Mouse (Mus musculus) midbrain, postnatal 0 days (tissue): ENCODE results near the gene Sytl1. TPM values are rescaled to one million over a fixed set of nuclear protein-coding genes. Genes with fewer than 3 reads are reported as not detected.

ENCODE experiments used
- ATAC-seq: fragments of 200-750 bp; cut with Nextera tagmentation; 2 replicates; pipeline ENCODE4 v1.8.0; 2017; ENCODE audit warnings: moderate number of reproducible peaks, mild to moderate bottlenecking, moderate TSS enrichment, moderate library complexity; ENCODE audit not compliant: low FRiP score
- DNase-seq: peaks from one replicate; pipeline ENCODE4 v3.0.0-alpha.2; 2015; ENCODE audit warnings: low spot score
- H3K27ac ChIP-seq: fragments of 300-500 bp; sonication (generic); 2 replicates; pipeline ENCODE4 v1.5.1; 2014; ENCODE audit warnings: low read depth, mild to moderate bottlenecking, low read length, mixed read lengths
- H3K27me3 ChIP-seq: fragments of 300-500 bp; sonication (generic); 2 replicates; pipeline ENCODE4 v1.6.1; 2014; ENCODE audit warnings: low read length, control low read depth, mixed read lengths; ENCODE audit not compliant: insufficient read depth
- H3K36me3 ChIP-seq: fragments of 300-500 bp; sonication (generic); 2 replicates; pipeline ENCODE4 v1.6.1; 2014; ENCODE audit warnings: low read length, control low read depth, mixed read lengths; ENCODE audit not compliant: insufficient read depth
- H3K4me1 ChIP-seq: fragments of 300-500 bp; sonication (generic); 2 replicates; pipeline ENCODE4 v1.6.1; 2014; ENCODE audit warnings: mild to moderate bottlenecking, control low read depth, antibody characterized with exemption, low read length, mixed read lengths; ENCODE audit not compliant: insufficient read depth
- H3K4me2 ChIP-seq: fragments of 300-500 bp; sonication (generic); 2 replicates; pipeline ENCODE4 v1.6.1; 2014; ENCODE audit warnings: low read depth, mild to moderate bottlenecking, low read length, mixed read lengths; ENCODE audit not compliant: poor library complexity, severe bottlenecking
- H3K4me3 ChIP-seq: fragments of 300-500 bp; sonication (generic); 2 replicates; pipeline ENCODE4 v1.5.1; 2014; ENCODE audit warnings: low read depth, mild to moderate bottlenecking, low read length, moderate library complexity
- H3K9ac ChIP-seq: fragments of 300-500 bp; sonication (generic); replicated peaks from 2 replicates; pipeline ENCODE4 v1.6.1; 2014; ENCODE audit warnings: mild to moderate bottlenecking, low read length, moderate library complexity, mixed read lengths; ENCODE audit not compliant: poor library complexity, severe bottlenecking
- H3K9me3 ChIP-seq: fragments of 300-500 bp; sonication (generic); 2 replicates; pipeline ENCODE4 v1.6.1; 2016; ENCODE audit warnings: low read length, control low read depth
- CTCF ChIP-seq: IDR thresholded peaks from 2 replicates; pipeline ENCODE4 v1.5.1; 2016; ENCODE audit warnings: antibody characterized with exemption, mild to moderate bottlenecking
- WGBS: fragments of 180-500 bp; shearing (Covaris S2); extraction: QIAGEN DNeasy Blood & Tissue Kit; methylation state at CpG from one replicate; pipeline ENCODE4 v1.1.7; 2014; 5-methylcytosine and 5-hydroxymethylcytosine counted together
- polyA plus RNA-seq: library from polyadenylated mRNA; unstranded; fragments of >200 nt; fragmentation: Nextera tagmentation; extraction: Ambion mirVana; gene quantifications from 2 replicates; pipeline ENCODE4 v1.2.1, GENCODE M21; 2015
- total RNA-seq: library from RNA; depleted of rRNA; stranded (reverse); fragments of >200 nt; gene quantifications from 2 replicates; pipeline ENCODE4 v1.2.3, GENCODE M21; 2014

The Sytl1 gene
- total and polyA plus RNA-seq, 2 experiments from 2014 or later: 0.21 to 1.6 TPM

GRCm38 (mm10) chr4:133250609-133251008 is 12.3 kb downstream of the Sytl1 start:
- Histone ChIP-seq H3K9me3 (no peaks in the 10 kb centered on the region), H3K4me1 (no peaks in the 10 kb centered on the region; the same call in 1 of the 2 replicates), H3K36me3 (no peaks in the 10 kb centered on the region), H3K4me2 (peak overlapping the region; percentile 48), H3K4me3 (peak overlapping the region; percentile 26; the same call in 1 of the 2 replicates), H3K27me3 (peaks cover 51% of the 10 kb centered on the region), H3K27ac (no peak overlapping the region), H3K9ac (0 out of 2 replicates have a peak overlapping the region, but pooled peaks have one; percentile 29)
- no peak for ATAC-seq
- peak; percentile 58 for DNase-seq
- WGBS: 4% methylated on average over 22 of the region's 22 CpGs
- TF ChIP-seq CTCF: peak; percentile 81

DNA sequence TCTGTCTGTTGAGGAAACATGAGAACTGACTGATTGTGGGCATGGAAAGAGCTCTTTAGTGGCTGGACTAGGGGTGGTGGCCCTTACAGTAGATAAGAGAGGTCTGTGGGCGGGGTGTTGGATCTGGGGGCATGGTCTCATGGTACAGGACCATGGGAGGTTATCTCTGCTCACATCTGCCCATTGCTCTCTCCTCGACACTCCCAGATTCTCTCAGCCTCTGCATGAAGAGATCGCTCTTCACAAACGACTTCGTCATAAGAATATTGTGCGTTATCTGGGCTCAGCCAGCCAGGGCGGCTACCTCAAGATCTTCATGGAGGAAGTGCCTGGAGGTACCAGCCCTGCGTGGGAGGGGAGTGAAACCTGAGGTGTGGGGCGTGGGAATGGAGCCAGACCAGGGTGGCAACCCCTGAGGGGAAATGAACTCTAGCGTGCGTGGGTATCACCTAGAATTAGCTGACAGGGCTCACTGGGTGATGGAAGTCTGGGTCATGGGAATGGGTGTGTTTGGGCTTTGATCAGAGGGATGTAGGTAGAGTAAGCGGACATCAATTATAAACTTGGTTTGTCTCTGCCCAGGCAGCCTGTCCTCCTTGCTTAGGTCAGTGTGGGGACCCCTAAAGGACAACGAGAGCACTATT is 15.0 kb downstream of the Sytl1 start:
- Histone ChIP-seq H3K4me3 (no peak overlapping the region), H3K27ac (no peak overlapping the region), H3K9ac (no peak overlapping the region), H3K27me3 (peaks cover 61% of the 10 kb centered on the region), H3K4me1 (no peaks in the 10 kb centered on the region; the same call in 1 of the 2 replicates), H3K36me3 (no peaks in the 10 kb centered on the region), H3K4me2 (no peak overlapping the region), H3K9me3 (no peaks in the 10 kb centered on the region)
- WGBS: 78% methylated on average over 13 of the region's 13 CpGs
- no peak for ATAC-seq
- no peak for TF ChIP-seq CTCF
- DNase-seq: no peak

- 27% methylated on average over 15 of the region's 15 CpGs for WGBS
- H3K27ac ChIP-seq: no peak overlapping the region
- H3K27me3 ChIP-seq: peaks cover 63% of the 10 kb centered on the region
- no peak for TF ChIP-seq CTCF
- no peak overlapping the region for H3K4me2 ChIP-seq
- H3K9ac ChIP-seq: no peak overlapping the region
- no peak overlapping the region for H3K4me3 ChIP-seq
- no peaks in the 10 kb centered on the region for H3K36me3 ChIP-seq
- H3K4me1 ChIP-seq: no peaks in the 10 kb centered on the region; the same call in 1 of the 2 replicates
- DNase-seq (no peak), ATAC-seq (no peak)
- no peaks in the 10 kb centered on the region for H3K9me3 ChIP-seq
These were observed 15.8 kb downstream of the Sytl1 start for GRCm38 (mm10) chr4:133247072-133247471.

DNA sequence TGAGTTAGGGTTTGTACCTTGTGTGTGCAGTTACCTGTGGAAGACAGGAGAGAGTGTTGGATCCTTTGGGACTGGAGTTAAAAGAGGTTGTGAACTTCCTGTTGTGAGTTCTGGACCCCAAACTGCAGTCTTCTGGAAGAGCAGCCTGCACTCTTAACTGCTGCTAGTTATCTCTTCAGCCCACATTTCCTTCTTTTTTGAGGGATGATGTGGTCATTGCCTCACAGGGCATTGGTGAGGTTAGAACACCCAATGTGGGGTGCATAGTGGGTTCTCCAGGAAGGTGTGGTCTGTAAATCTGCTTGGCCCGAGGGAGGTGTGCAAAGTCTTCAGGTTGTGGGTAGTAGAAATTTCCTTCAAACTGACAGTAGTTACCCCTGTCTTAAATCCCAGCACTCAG is 18.6 kb downstream of the Sytl1 start:
- Histone ChIP-seq H3K4me3 (no peak overlapping the region), H3K27ac (no peak overlapping the region), H3K9me3 (no peaks in the 10 kb centered on the region), H3K27me3 (peaks cover 53% of the 10 kb centered on the region), H3K4me1 (0 out of 2 replicates have a peak, but pooled peaks cover 4% of the 10 kb centered on the region), H3K36me3 (no peaks in the 10 kb centered on the region), H3K4me2 (no peak overlapping the region), H3K9ac (no peak overlapping the region)
- DNase-seq (no peak), ATAC-seq (no peak)
- TF ChIP-seq CTCF: no peak
- 88% methylated on average over 1 of the region's 1 CpGs for WGBS

DNA sequence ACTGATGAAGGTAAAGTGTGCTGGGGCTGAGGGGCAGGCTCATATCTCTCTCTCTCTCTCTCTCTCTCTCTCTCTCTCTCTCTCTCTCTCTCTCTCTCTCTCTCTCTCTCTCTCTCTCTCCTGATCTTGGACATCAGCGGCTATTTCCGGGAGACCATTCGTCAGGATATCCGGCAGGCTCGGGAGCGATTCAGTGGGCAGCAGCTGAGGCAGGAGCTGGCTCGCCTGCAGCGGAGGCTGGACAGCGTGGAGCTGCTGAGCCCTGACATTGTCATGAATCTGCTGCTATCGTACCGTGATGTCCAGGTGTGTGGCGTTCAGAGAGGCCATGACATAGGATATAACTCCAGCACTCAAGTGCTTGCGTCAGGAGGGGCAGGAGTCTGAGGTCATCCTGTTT is 19.4 kb downstream of the Sytl1 start:
- Histone ChIP-seq H3K27ac (no peak overlapping the region), H3K27me3 (peaks cover 53% of the 10 kb centered on the region), H3K36me3 (no peaks in the 10 kb centered on the region), H3K9ac (no peak overlapping the region), H3K4me2 (no peak overlapping the region), H3K4me1 (0 out of 2 replicates have a peak, but pooled peaks cover 4% of the 10 kb centered on the region), H3K4me3 (no peak overlapping the region), H3K9me3 (no peaks in the 10 kb centered on the region)
- WGBS: 82% methylated on average over 13 of the region's 13 CpGs
- ATAC-seq (no peak), DNase-seq (no peak)
- no peak for TF ChIP-seq CTCF

- no peaks in the 10 kb centered on the region for H3K36me3 ChIP-seq
- no peak overlapping the region for H3K4me2 ChIP-seq
- H3K4me3 ChIP-seq: no peak overlapping the region
- peaks cover 45% of the 10 kb centered on the region for H3K27me3 ChIP-seq
- ATAC-seq: no peak
- H3K9me3 ChIP-seq: no peaks in the 10 kb centered on the region
- WGBS: 58% methylated on average over 9 of the region's 9 CpGs
- H3K9ac ChIP-seq: no peak overlapping the region
- no peak overlapping the region for H3K27ac ChIP-seq
- no peak for DNase-seq
- no peak for TF ChIP-seq CTCF
- 0 out of 2 replicates have a peak, but pooled peaks cover 4% of the 10 kb centered on the region for H3K4me1 ChIP-seq
These were observed 20.2 kb downstream of the Sytl1 start for GRCm38 (mm10) chr4:133242710-133243109.
